Mouse (Mus musculus): ENCODE results near the gene Col28a1. TPM values are rescaled to one million over a fixed set of nuclear protein-coding genes. Genes with fewer than 3 reads are reported as not detected.

Gene Col28a1
- polyA plus RNA-seq, 1 experiment = 0.12 TPM

- Histone ChIP-seq H3K4me3 (ENCODE audit: extremely low read depth, insufficient read depth, insufficient read length) (no peak overlapping the region), H3K4me1 (ENCODE audit: control insufficient read depth, insufficient read depth, insufficient read length) (no peaks in the 10 kb centered on the region), H3K27ac (ENCODE audit: insufficient read depth, low read length) (no peak overlapping the region), H3K36me3 (ENCODE audit: control insufficient read depth, insufficient read depth, low read length) (no peaks in the 10 kb centered on the region), H3K27me3 (ENCODE audit: control insufficient read depth, insufficient read depth, low read length) (no peaks in the 10 kb centered on the region)
- 69% methylated on average over 2 of the region's 2 CpGs for WGBS
- DNase-seq (ENCODE audit: low read depth in 1 of 2, low spot score in 2 of 2) = no peak
- TF ChIP-seq CTCF (IDR thresholded peaks at IDR 0.05; ENCODE audit: extremely low read depth, insufficient read depth, insufficient read length, insufficient replicate concordance) (no peak), POLR2A (IDR thresholded peaks at IDR 0.05; ENCODE audit: low read depth, low read length) (no peak)
Observed at GRCm38 (mm10) chr6:8160001-8160400, 32.4 kb downstream of the Col28a1 start.

GRCm38 (mm10) chr6:8157121-8157520 lies 35.3 kb downstream of the Col28a1 start:
- no peak for DNase-seq (ENCODE audit: low read depth in 1 of 2, low spot score in 2 of 2)
- TF ChIP-seq CTCF (IDR thresholded peaks at IDR 0.05; ENCODE audit: extremely low read depth, insufficient read depth, insufficient read length, insufficient replicate concordance) (no peak), POLR2A (IDR thresholded peaks at IDR 0.05; ENCODE audit: low read depth, low read length) (no peak)
- H3K27ac ChIP-seq (ENCODE audit: insufficient read depth, low read length) = no peak overlapping the region
- H3K4me1 ChIP-seq (ENCODE audit: control insufficient read depth, insufficient read depth, insufficient read length) = no peaks in the 10 kb centered on the region
- no peaks in the 10 kb centered on the region for H3K36me3 ChIP-seq (ENCODE audit: control insufficient read depth, insufficient read depth, low read length)
- H3K4me3 ChIP-seq (ENCODE audit: extremely low read depth, insufficient read depth, insufficient read length) = no peak overlapping the region
- no peaks in the 10 kb centered on the region for H3K27me3 ChIP-seq (ENCODE audit: control insufficient read depth, insufficient read depth, low read length)

- no peak for DNase-seq (ENCODE audit: low read depth in 1 of 2, low spot score in 2 of 2)
- no peaks in the 10 kb centered on the region for H3K27me3 ChIP-seq (ENCODE audit: control insufficient read depth, insufficient read depth, low read length)
- WGBS = 63% methylated on average over 10 of the region's 10 CpGs
- no peaks in the 10 kb centered on the region for H3K36me3 ChIP-seq (ENCODE audit: control insufficient read depth, insufficient read depth, low read length)
- no peak overlapping the region for H3K27ac ChIP-seq (ENCODE audit: insufficient read depth, low read length)
- H3K4me3 ChIP-seq (ENCODE audit: extremely low read depth, insufficient read depth, insufficient read length) = no peak overlapping the region
- no peak for TF ChIP-seq POLR2A (IDR thresholded peaks at IDR 0.05; ENCODE audit: low read depth, low read length)
- no peak for TF ChIP-seq CTCF (IDR thresholded peaks at IDR 0.05; ENCODE audit: extremely low read depth, insufficient read depth, insufficient read length, insufficient replicate concordance)
- no peaks in the 10 kb centered on the region for H3K4me1 ChIP-seq (ENCODE audit: control insufficient read depth, insufficient read depth, insufficient read length)
Observed at GRCm38 (mm10) chr6:8152551-8153361, 39.7 kb downstream of the Col28a1 start.

- Histone ChIP-seq H3K4me3 (ENCODE audit: extremely low read depth, insufficient read depth, insufficient read length) (no peak overlapping the region), H3K27ac (ENCODE audit: insufficient read depth, low read length) (no peak overlapping the region), H3K4me1 (ENCODE audit: control insufficient read depth, insufficient read depth, insufficient read length) (no peaks in the 10 kb centered on the region), H3K27me3 (ENCODE audit: control insufficient read depth, insufficient read depth, low read length) (no peaks in the 10 kb centered on the region), H3K36me3 (ENCODE audit: control insufficient read depth, insufficient read depth, low read length) (no peaks in the 10 kb centered on the region)
- no peak for DNase-seq (ENCODE audit: low read depth in 1 of 2, low spot score in 2 of 2)
- TF ChIP-seq CTCF (IDR thresholded peaks at IDR 0.05; ENCODE audit: extremely low read depth, insufficient read depth, insufficient read length, insufficient replicate concordance) (no peak), POLR2A (IDR thresholded peaks at IDR 0.05; ENCODE audit: low read depth, low read length) (no peak)
- WGBS = 91% methylated on average over 2 of the region's 2 CpGs
Observed at GRCm38 (mm10) chr6:8148916-8149315, 43.5 kb downstream of the Col28a1 start.

GRCm38 (mm10) chr6:8141881-8142280 lies 50.5 kb downstream of the Col28a1 start:
- 29% methylated on average over 1 of the region's 1 CpGs for WGBS
- H3K4me1 ChIP-seq (ENCODE audit: control insufficient read depth, insufficient read depth, insufficient read length) = no peaks in the 10 kb centered on the region
- no peak overlapping the region for H3K4me3 ChIP-seq (ENCODE audit: extremely low read depth, insufficient read depth, insufficient read length)
- no peak for DNase-seq (ENCODE audit: low read depth in 1 of 2, low spot score in 2 of 2)
- TF ChIP-seq CTCF (IDR thresholded peaks at IDR 0.05; ENCODE audit: extremely low read depth, insufficient read depth, insufficient read length, insufficient replicate concordance) = no peak
- TF ChIP-seq POLR2A (IDR thresholded peaks at IDR 0.05; ENCODE audit: low read depth, low read length) = no peak
- H3K27ac ChIP-seq (ENCODE audit: insufficient read depth, low read length) = no peak overlapping the region
- no peaks in the 10 kb centered on the region for H3K36me3 ChIP-seq (ENCODE audit: control insufficient read depth, insufficient read depth, low read length)
- H3K27me3 ChIP-seq (ENCODE audit: control insufficient read depth, insufficient read depth, low read length) = no peaks in the 10 kb centered on the region

GRCm38 (mm10) chr6:8130149-8130548 lies 62.3 kb downstream of the Col28a1 start:
- no peak for DNase-seq (ENCODE audit: low read depth in 1 of 2, low spot score in 2 of 2)
- Histone ChIP-seq H3K27me3 (ENCODE audit: control insufficient read depth, insufficient read depth, low read length) (no peaks in the 10 kb centered on the region), H3K4me1 (ENCODE audit: control insufficient read depth, insufficient read depth, insufficient read length) (no peaks in the 10 kb centered on the region), H3K4me3 (ENCODE audit: extremely low read depth, insufficient read depth, insufficient read length) (no peak overlapping the region), H3K27ac (ENCODE audit: insufficient read depth, low read length) (no peak overlapping the region), H3K36me3 (ENCODE audit: control insufficient read depth, insufficient read depth, low read length) (no peaks in the 10 kb centered on the region)
- TF ChIP-seq POLR2A (IDR thresholded peaks at IDR 0.05; ENCODE audit: low read depth, low read length) = no peak
- TF ChIP-seq CTCF (IDR thresholded peaks at IDR 0.05; ENCODE audit: extremely low read depth, insufficient read depth, insufficient read length, insufficient replicate concordance) = no peak
- WGBS = 89% methylated on average over 7 of the region's 7 CpGs

GRCm38 (mm10) chr6:8128164-8128563 lies 64.3 kb downstream of the Col28a1 start:
- no peaks in the 10 kb centered on the region for H3K27me3 ChIP-seq (ENCODE audit: control insufficient read depth, insufficient read depth, low read length)
- no peaks in the 10 kb centered on the region for H3K4me1 ChIP-seq (ENCODE audit: control insufficient read depth, insufficient read depth, insufficient read length)
- no peak for DNase-seq (ENCODE audit: low read depth in 1 of 2, low spot score in 2 of 2)
- WGBS = 89% methylated on average over 1 of the region's 1 CpGs
- TF ChIP-seq CTCF (IDR thresholded peaks at IDR 0.05; ENCODE audit: extremely low read depth, insufficient read depth, insufficient read length, insufficient replicate concordance) (no peak), POLR2A (IDR thresholded peaks at IDR 0.05; ENCODE audit: low read depth, low read length) (no peak)
- no peak overlapping the region for H3K4me3 ChIP-seq (ENCODE audit: extremely low read depth, insufficient read depth, insufficient read length)
- H3K36me3 ChIP-seq (ENCODE audit: control insufficient read depth, insufficient read depth, low read length) = no peaks in the 10 kb centered on the region
- H3K27ac ChIP-seq (ENCODE audit: insufficient read depth, low read length) = no peak overlapping the region
